Comparison of ENCODE assay signal across 9 mouse cellular contexts in genomic region chr7:133088411-133088810, GRCm38 (mm10). TPM values are rescaled to one million over a fixed set of nuclear protein-coding genes. Genes with fewer than 3 reads are reported as not detected.
DNase-seq lines count a peak whose midpoint lies in the region; ATAC-seq and TF ChIP-seq lines count a peak whose summit lies in the region.
"Had no signal": no experiment of that assay in that cellular context is flagged by ENCODE, and none has a peak within 500 bp of the region (broad histone marks: within the 10 kb centered on the region; RNA-seq: fewer than 3 reads in every experiment).

No protein-coding gene starts in this region.

- ATAC-seq in heart, embryonic 13.5 days (ENCODE audit: extremely low read depth, insufficient number of reproducible peaks, low FRiP score, low TSS enrichment), result no peak
- ATAC-seq in kidney, postnatal 0 days (replicated peaks; ENCODE audit: low FRiP score, low read depth), result 0 out of 2 replicates have a peak, but pooled peaks have one; percentile 25
- no peak for ATAC-seq in stomach, postnatal 0 days (ENCODE audit: low FRiP score, low TSS enrichment)
- no peak for ATAC-seq in granulocyte monocyte progenitor cell, adult 5-6 weeks (replicated peaks; ENCODE audit: poor library complexity, severe bottlenecking)

- no peak for DNase-seq in heart, postnatal 36 days
- no peak for DNase-seq in spleen, adult 2 months (ENCODE audit: low read depth in 1 of 2, low spot score in 2 of 2)
- no peak for DNase-seq in spleen, adult 12 weeks (ENCODE audit: low spot score)
- DNase-seq in kidney, postnatal 0 days (ENCODE audit: low spot score), result no peak
- DNase-seq in stomach, postnatal 0 days (ENCODE audit: low spot score), result no peak
- no peak for DNase-seq in right cerebral cortex, postnatal 4 days

- peak overlapping the region; percentile 62 for H3K9ac ChIP-seq in heart, embryonic 13.5 days
- H3K9ac ChIP-seq in kidney, postnatal 0 days (ENCODE audit: low read depth, low read length), result peak overlapping the region; percentile 35; the same call in 1 of the 2 replicates
- H3K9ac ChIP-seq in stomach, postnatal 0 days (ENCODE audit: low read length), result peak overlapping the region; percentile 51

- peaks cover 7% of the 10 kb centered on the region; the same call in 1 of the 2 replicates for H3K36me3 ChIP-seq in heart, embryonic 13.5 days
- no peaks in the 10 kb centered on the region for H3K36me3 ChIP-seq in spleen, adult 2 months (ENCODE audit: control insufficient read depth, insufficient read depth, low read length)
- no peaks in the 10 kb centered on the region for H3K36me3 ChIP-seq in kidney, postnatal 0 days (ENCODE audit: insufficient read depth, low read length)
- no peaks in the 10 kb centered on the region for H3K36me3 ChIP-seq in stomach, postnatal 0 days (ENCODE audit: control insufficient read depth, insufficient read depth, low read length)

- no peak for TF ChIP-seq POLR2A in spleen, adult 2 months (IDR thresholded peaks at IDR 0.05; ENCODE audit: low read depth, low read length)

- no peaks in the 10 kb centered on the region for H3K9me3 ChIP-seq in heart, embryonic 13.5 days
- H3K9me3 ChIP-seq in kidney, postnatal 0 days (replicated peaks; ENCODE audit: low read length), result no peaks in the 10 kb centered on the region
- H3K9me3 ChIP-seq in stomach, postnatal 0 days (ENCODE audit: control insufficient read depth, low read length), result no peaks in the 10 kb centered on the region

- H3K27ac ChIP-seq in heart, embryonic 13.5 days (replicated peaks), result peak overlapping the region; percentile 83
- peak overlapping the region; percentile 64; the same call in 1 of the 2 replicates for H3K27ac ChIP-seq in spleen, adult 2 months (ENCODE audit: insufficient read depth, low read length)
- peak overlapping the region; percentile 38; the same call in 1 of the 2 replicates for H3K27ac ChIP-seq in kidney, postnatal 0 days
- H3K27ac ChIP-seq in stomach, postnatal 0 days (replicated peaks), result peak overlapping the region; percentile 95

- TF ChIP-seq EP300 in stomach, postnatal 0 days (optimal IDR thresholded peaks at IDR 0.05), result no peak

- H3K4me1 ChIP-seq in heart, embryonic 13.5 days, result peaks cover 75% of the 10 kb centered on the region
- no peaks in the 10 kb centered on the region for H3K4me1 ChIP-seq in spleen, adult 2 months (ENCODE audit: control insufficient read depth, insufficient read depth, insufficient read length)
- peaks cover 22% of the 10 kb centered on the region for H3K4me1 ChIP-seq in kidney, postnatal 0 days (replicated peaks; ENCODE audit: insufficient read depth, low read length)
- H3K4me1 ChIP-seq in stomach, postnatal 0 days (replicated peaks; ENCODE audit: control insufficient read depth, insufficient read depth), result peaks cover 11% of the 10 kb centered on the region

- intact Hi-C loops in heart, postnatal 36 days (cut with DNase I), result loop anchor here (5.0 kb wide), 1 partner anchor 34 kb away; the partner anchor contains the start of genes Ctbp2 and Fgfr2

- no peak for TF ChIP-seq CTCF in spleen, adult 2 months (IDR thresholded peaks at IDR 0.05; ENCODE audit: extremely low read depth, insufficient read depth, insufficient read length, insufficient replicate concordance)
- no peak for TF ChIP-seq CTCF in kidney, postnatal 0 days (IDR thresholded peaks at IDR 0.05; ENCODE audit: low read depth)
- no peak for TF ChIP-seq CTCF in stomach, postnatal 0 days (IDR thresholded peaks at IDR 0.05; ENCODE audit: low read depth)

- peak overlapping the region; percentile 13 for H3K4me3 ChIP-seq in heart, embryonic 13.5 days
- H3K4me3 ChIP-seq in spleen, adult 2 months (ENCODE audit: extremely low read depth, insufficient read depth, insufficient read length), result no peak overlapping the region
- no peak overlapping the region for H3K4me3 ChIP-seq in kidney, postnatal 0 days (replicated peaks; ENCODE audit: low read depth, low read length)
- no peak overlapping the region for H3K4me3 ChIP-seq in stomach, postnatal 0 days (ENCODE audit: low read depth, low read length)

- H3K4me2 ChIP-seq in heart, embryonic 13.5 days, result peak overlapping the region; percentile 56
- peak overlapping the region; percentile 11; the same call in 1 of the 2 replicates for H3K4me2 ChIP-seq in kidney, postnatal 0 days (ENCODE audit: low read length)
- H3K4me2 ChIP-seq in stomach, postnatal 0 days (replicated peaks; ENCODE audit: low read depth), result peak overlapping the region; percentile 39

- 46% methylated on average over 4 of the region's 4 CpGs for WGBS in heart, embryonic 13.5 days
- 78% methylated on average over 4 of the region's 4 CpGs for WGBS in spleen, adult 2 months
- 32% methylated on average over 4 of the region's 4 CpGs for WGBS in kidney, postnatal 0 days
- 33% methylated on average over 4 of the region's 4 CpGs for WGBS in stomach, postnatal 0 days

- H3K27me3 ChIP-seq in heart, embryonic 13.5 days (replicated peaks), result no peaks in the 10 kb centered on the region
- no peaks in the 10 kb centered on the region for H3K27me3 ChIP-seq in spleen, adult 2 months (ENCODE audit: control insufficient read depth, insufficient read depth, low read length)
- H3K27me3 ChIP-seq in kidney, postnatal 0 days (ENCODE audit: insufficient read depth, low read length), result no peaks in the 10 kb centered on the region
- H3K27me3 ChIP-seq in stomach, postnatal 0 days (ENCODE audit: control insufficient read depth, insufficient read depth, low read length), result no peaks in the 10 kb centered on the region

RNA-seq across cellular contexts. Expression of gene Fgfr2, which starts 34.7 kb away (rescaled TPM):
- 19.2 and 22.5 TPM in 2 replicates for polyA plus RNA-seq in heart, embryonic 13.5 days (2015; fragmentation: Nextera tagmentation; extraction: Ambion mirVana)
- 1 to 10 TPM; 1.5 to 1.7 TPM for total RNA-seq in heart, postnatal 36 days (2021)
- polyA plus RNA-seq in spleen, adult 2 months (2012; rRNA removed), result 1.6 TPM in 2 replicates
- 79.8 and 88.6 TPM in 2 replicates for polyA plus RNA-seq in kidney, postnatal 0 days (2015; fragmentation: Nextera tagmentation; extraction: Ambion mirVana)
- polyA plus RNA-seq in stomach, postnatal 0 days (2015; fragmentation: Nextera tagmentation; extraction: Ambion mirVana), result 60.8 and 67.1 TPM in 2 replicates
- not detected in 2 replicates for total RNA-seq in granulocyte monocyte progenitor cell, adult 5-6 weeks (2014; fragmentation: Nextera tagmentation)
- not detected in 2 replicates for total RNA-seq in granulocyte monocyte progenitor cell, adult 5-6 weeks (2017)
- total RNA-seq: CH12.LX had no signal

RNA-seq across cellular contexts. Expression of gene Ctbp2, which starts 35.7 kb away (rescaled TPM):
- polyA plus RNA-seq in heart, embryonic 13.5 days (2015; fragmentation: Nextera tagmentation; extraction: Ambion mirVana), result 46.8 and 50.6 TPM in 2 replicates
- 10 to 100 TPM; 23.8 to 28.6 TPM for total RNA-seq in heart, postnatal 36 days (2021)
- 11.8 and 14.0 TPM in 2 replicates for polyA plus RNA-seq in spleen, adult 2 months (2012; rRNA removed)
- 89.1 and 95.9 TPM in 2 replicates for polyA plus RNA-seq in kidney, postnatal 0 days (2015; fragmentation: Nextera tagmentation; extraction: Ambion mirVana)
- polyA plus RNA-seq in stomach, postnatal 0 days (2015; fragmentation: Nextera tagmentation; extraction: Ambion mirVana), result 48.6 and 55.6 TPM in 2 replicates
- 55.5 and 58.1 TPM in 2 replicates for total RNA-seq in granulocyte monocyte progenitor cell, adult 5-6 weeks (2014; fragmentation: Nextera tagmentation)
- total RNA-seq in granulocyte monocyte progenitor cell, adult 5-6 weeks (2017), result 40.8 and 40.9 TPM in 2 replicates

Comparison
In these comparisons a context has a peak if more than half of its experiments do, and no peak if none do; other contexts are left out.
1. H3K27ac ChIP-seq: peak in every context shown above with its lines; median percentile 95 in stomach, postnatal 0 days; 83 in heart, embryonic 13.5 days; 64 in spleen, adult 2 months; 38 in kidney, postnatal 0 days.